Mouse (Mus musculus): Measurements from ENCODE around the gene C7. TPM values are rescaled to one million over a fixed set of nuclear protein-coding genes. Genes with fewer than 3 reads are reported as not detected.
A peak's percentile ranks its signal among the peaks of the same experiment; 100 is the strongest.
"Not testable (repeated sequence)": the region's sequence is repeated elsewhere in the genome, so short reads cannot be mapped to it uniquely, and the experiment has no call there.

C7 gene
- polyA plus RNA-seq, 1 experiment from 2014 or later: not detected

DNA sequence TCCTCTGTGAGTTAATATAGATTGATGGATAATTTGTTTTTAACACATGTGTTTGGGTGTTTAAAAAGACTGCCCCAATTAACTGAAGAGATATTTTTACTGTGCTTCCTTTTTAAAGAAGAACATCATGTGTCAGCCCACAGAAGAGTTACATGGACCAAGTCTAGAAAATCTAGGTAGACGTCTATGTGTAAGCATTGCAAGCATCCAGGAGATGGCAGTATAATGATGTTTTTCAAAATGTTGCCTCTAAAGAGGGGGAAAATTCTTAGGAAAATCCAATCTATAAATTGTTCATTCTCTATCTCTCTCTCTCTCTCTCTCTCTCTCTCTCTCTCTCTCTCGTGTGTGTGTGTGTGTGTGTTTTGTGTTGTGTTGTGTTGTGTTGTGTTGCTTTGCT, 22.6 kb upstream of the C7 start:
- Histone ChIP-seq H3K4me1 (no peaks in the 10 kb centered on the region), H3K4me3 (no peak overlapping the region), H3K27ac (no peak overlapping the region), H3K4me2 (no peak overlapping the region), H3K9me3 (replicated peaks) (no peaks in the 10 kb centered on the region), H3K36me3 (no peaks in the 10 kb centered on the region), H3K27me3 (replicated peaks) (no peaks in the 10 kb centered on the region), H3K9ac (no peak overlapping the region)
- 17% methylated on average over 2 of the region's 2 CpGs for WGBS (ENCODE audit: insufficient replicate concordance)
- no peak for ATAC-seq

- H3K4me2 ChIP-seq: no peak overlapping the region
- H3K4me1 ChIP-seq: no peaks in the 10 kb centered on the region
- H3K27ac ChIP-seq: no peak overlapping the region
- H3K9me3 ChIP-seq (replicated peaks): no peaks in the 10 kb centered on the region
- peak; percentile 35; the same call in 1 of the 2 replicates for ATAC-seq
- no peak overlapping the region for H3K9ac ChIP-seq
- no peaks in the 10 kb centered on the region for H3K36me3 ChIP-seq
- no peak overlapping the region for H3K4me3 ChIP-seq
- WGBS (ENCODE audit: insufficient replicate concordance): 44% methylated on average over 1 of the region's 1 CpGs
- no peaks in the 10 kb centered on the region for H3K27me3 ChIP-seq (replicated peaks)
Measured at GRCm38 (mm10) chr15:5081235-5081634, 17.7 kb upstream of the C7 start.

DNA sequence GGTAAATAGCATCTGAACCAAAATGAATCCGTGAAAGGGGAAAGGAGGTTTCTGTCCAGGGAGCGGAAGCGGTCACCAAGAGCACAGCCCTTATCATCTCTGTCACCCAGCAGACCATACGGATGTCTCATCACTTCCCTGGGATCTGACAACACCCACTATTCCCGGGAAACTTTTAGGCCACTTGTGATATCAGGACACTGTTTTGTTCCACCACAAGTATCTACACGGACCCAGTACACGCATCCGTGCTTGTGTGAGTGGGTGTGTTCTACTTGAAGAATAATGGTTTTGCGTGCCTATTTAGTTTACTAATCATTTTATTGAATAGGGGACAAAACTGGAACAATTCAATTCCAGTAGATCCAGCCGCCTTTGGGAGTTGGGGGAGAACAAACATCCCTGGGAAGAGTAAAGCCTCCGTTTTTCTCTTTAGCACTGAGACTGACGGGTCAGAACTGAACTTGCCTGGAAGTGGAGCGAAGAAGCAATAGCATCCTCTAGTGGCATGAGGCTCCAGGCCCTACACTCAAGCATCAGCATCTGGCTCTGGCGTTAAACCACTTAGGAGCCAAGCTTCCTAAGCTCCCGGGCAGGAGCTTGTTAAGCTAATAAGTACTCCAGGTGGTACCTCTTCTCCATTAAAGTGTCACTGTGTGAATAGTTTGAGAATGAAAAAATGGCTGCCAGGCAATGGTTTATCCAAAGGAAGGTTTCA, 5.4 kb upstream of the C7 start:
- H3K4me2 ChIP-seq: no peak overlapping the region
- H3K9ac ChIP-seq: no peak overlapping the region
- no peaks in the 10 kb centered on the region for H3K36me3 ChIP-seq
- no peak overlapping the region for H3K27ac ChIP-seq
- no peaks in the 10 kb centered on the region for H3K27me3 ChIP-seq (replicated peaks)
- no peaks in the 10 kb centered on the region for H3K4me1 ChIP-seq
- no peaks in the 10 kb centered on the region for H3K9me3 ChIP-seq (replicated peaks)
- WGBS (ENCODE audit: insufficient replicate concordance): 54% methylated on average over 15 of the region's 15 CpGs
- ATAC-seq: no peak
- no peak overlapping the region for H3K4me3 ChIP-seq

- no peak for ATAC-seq
- no peak overlapping the region for H3K4me2 ChIP-seq
- no peaks in the 10 kb centered on the region for H3K36me3 ChIP-seq
- H3K9ac ChIP-seq: no peak overlapping the region
- H3K27me3 ChIP-seq (replicated peaks): no peaks in the 10 kb centered on the region
- no peaks in the 10 kb centered on the region for H3K9me3 ChIP-seq (replicated peaks)
- WGBS (ENCODE audit: insufficient replicate concordance): 28% methylated on average over 11 of the region's 11 CpGs
- no peak overlapping the region for H3K4me3 ChIP-seq
- H3K4me1 ChIP-seq: no peaks in the 10 kb centered on the region
- H3K27ac ChIP-seq: no peak overlapping the region
Measured at GRCm38 (mm10) chr15:5045560-5046284, 17.8 kb downstream of the C7 start.

- H3K4me2 ChIP-seq: no peak overlapping the region
- 70% methylated on average over 4 of the region's 4 CpGs for WGBS (ENCODE audit: insufficient replicate concordance)
- no peak overlapping the region for H3K4me3 ChIP-seq
- no peak overlapping the region for H3K27ac ChIP-seq
- no peaks in the 10 kb centered on the region for H3K9me3 ChIP-seq (replicated peaks)
- H3K27me3 ChIP-seq (replicated peaks): no peaks in the 10 kb centered on the region
- ATAC-seq: no peak
- no peak overlapping the region for H3K9ac ChIP-seq
- H3K4me1 ChIP-seq: no peaks in the 10 kb centered on the region
- no peaks in the 10 kb centered on the region for H3K36me3 ChIP-seq
Measured at GRCm38 (mm10) chr15:5029256-5029655, 34.3 kb downstream of the C7 start.

DNA sequence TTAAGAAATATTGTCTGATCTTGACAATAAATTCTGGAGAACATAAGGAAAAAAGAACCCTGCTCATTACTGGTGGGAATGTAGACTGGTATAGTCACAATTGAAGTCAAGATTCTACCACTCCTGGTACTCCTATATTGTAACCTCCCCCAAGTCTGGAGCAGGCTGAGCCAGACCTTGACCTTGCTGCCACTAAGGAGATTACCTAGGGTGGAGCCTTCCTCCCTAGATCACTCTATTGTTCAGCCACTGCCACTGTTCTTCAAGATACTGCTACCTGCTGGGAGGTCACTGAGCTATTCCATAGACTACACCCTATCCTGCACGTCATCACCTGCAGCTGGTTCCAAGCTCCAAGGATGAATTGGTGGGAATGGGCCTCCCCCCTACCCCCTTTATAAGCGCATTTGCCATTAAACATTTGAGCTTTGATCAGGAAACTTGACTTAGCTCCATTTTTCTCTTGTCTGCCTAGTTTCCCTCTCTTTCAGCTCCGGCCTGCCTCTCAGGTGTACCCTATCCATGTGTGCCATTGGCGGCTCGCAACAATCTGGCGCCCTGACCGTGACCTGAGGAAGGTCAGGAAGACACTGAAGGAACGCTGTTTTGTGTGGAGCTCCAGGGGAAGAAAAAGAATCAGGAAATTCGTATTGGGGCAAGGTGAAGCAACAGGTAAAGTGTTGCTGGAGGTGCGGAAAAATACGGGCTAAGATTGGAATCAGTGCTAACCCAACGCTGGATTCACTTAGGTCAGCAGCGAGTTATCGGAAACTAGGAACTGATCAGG, 39.9 kb downstream of the C7 start:
- not testable (repeated sequence) for H3K9ac ChIP-seq; ATAC-seq; H3K27me3 ChIP-seq (replicated peaks); H3K27ac ChIP-seq; H3K36me3 ChIP-seq; H3K9me3 ChIP-seq (replicated peaks); H3K4me3 ChIP-seq; H3K4me1 ChIP-seq; H3K4me2 ChIP-seq
- 77% methylated on average over 14 of the region's 14 CpGs for WGBS (ENCODE audit: insufficient replicate concordance)

- Histone ChIP-seq H3K27me3 (replicated peaks) (no peaks in the 10 kb centered on the region), H3K36me3 (no peaks in the 10 kb centered on the region), H3K9ac (no peak overlapping the region), H3K9me3 (replicated peaks) (no peaks in the 10 kb centered on the region), H3K4me3 (no peak overlapping the region), H3K27ac (no peak overlapping the region), H3K4me1 (no peaks in the 10 kb centered on the region), H3K4me2 (no peak overlapping the region)
- WGBS (ENCODE audit: insufficient replicate concordance): 60% methylated on average over 11 of the region's 11 CpGs
- ATAC-seq: no peak
Measured at GRCm38 (mm10) chr15:5009644-5010107, 53.9 kb downstream of the C7 start.

DNA sequence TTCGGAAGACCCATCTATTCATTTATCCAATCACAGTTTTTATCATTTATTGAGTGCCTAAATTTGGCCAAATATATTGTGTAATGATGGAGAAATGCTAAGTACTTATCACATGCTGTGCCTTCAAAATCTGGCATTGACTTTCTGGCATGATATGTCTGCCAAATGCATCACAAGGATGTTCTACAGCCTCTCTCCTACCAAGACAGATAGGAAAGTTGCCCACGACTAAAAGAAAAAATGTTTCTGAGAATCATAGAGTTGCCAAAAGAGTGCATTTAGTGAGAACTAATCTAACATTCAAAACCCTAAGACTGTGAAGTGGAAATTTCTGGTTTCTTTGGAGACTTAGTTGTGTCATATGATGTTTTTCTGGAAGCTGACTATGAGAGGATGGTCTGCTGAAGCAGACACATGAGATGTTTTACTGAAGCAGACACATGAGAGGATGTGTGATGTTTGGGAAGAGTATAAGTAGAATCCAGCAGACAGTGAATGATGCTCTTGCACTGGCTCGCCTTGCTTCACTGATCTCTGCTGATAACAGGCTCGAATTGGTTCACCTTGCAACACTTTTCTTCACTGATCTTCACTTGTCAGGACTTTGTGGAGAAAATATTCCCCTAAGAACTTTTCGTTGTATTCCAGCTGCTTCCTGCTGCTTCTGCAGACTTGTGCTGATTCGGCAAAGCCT, 59.9 kb downstream of the C7 start:
- Histone ChIP-seq H3K9ac (no peak overlapping the region), H3K27me3 (replicated peaks) (no peaks in the 10 kb centered on the region), H3K4me1 (no peaks in the 10 kb centered on the region), H3K4me2 (no peak overlapping the region), H3K4me3 (no peak overlapping the region), H3K27ac (no peak overlapping the region), H3K9me3 (replicated peaks) (no peaks in the 10 kb centered on the region), H3K36me3 (no peaks in the 10 kb centered on the region)
- ATAC-seq: no peak
- 46% methylated on average over 6 of the region's 6 CpGs for WGBS (ENCODE audit: insufficient replicate concordance)

DNA sequence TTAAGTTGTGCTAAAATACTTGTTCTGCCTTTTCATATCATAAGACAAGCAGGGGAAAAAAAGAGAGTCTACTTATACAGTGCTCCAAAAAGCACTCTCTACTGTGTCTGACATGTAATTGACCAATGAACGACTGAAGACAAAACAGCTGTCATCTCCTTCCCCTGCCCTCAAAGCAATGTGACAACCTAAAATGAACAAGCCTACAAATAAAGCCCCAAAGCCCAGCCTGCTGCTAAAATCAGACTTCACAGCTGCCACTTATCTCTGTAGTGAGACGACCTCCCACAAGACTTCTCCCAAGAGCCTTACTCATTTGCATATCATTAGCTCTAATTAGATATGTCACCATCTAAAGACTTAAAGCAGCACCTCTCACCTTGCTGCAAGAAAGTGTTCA, 60.6 kb downstream of the C7 start:
- Histone ChIP-seq H3K4me3 (no peak overlapping the region), H3K4me1 (no peaks in the 10 kb centered on the region), H3K9me3 (replicated peaks) (no peaks in the 10 kb centered on the region), H3K27me3 (replicated peaks) (no peaks in the 10 kb centered on the region), H3K27ac (no peak overlapping the region), H3K4me2 (no peak overlapping the region), H3K9ac (no peak overlapping the region), H3K36me3 (no peaks in the 10 kb centered on the region)
- ATAC-seq: no peak
- 34% methylated on average over 2 of the region's 2 CpGs for WGBS (ENCODE audit: insufficient replicate concordance)

DNA sequence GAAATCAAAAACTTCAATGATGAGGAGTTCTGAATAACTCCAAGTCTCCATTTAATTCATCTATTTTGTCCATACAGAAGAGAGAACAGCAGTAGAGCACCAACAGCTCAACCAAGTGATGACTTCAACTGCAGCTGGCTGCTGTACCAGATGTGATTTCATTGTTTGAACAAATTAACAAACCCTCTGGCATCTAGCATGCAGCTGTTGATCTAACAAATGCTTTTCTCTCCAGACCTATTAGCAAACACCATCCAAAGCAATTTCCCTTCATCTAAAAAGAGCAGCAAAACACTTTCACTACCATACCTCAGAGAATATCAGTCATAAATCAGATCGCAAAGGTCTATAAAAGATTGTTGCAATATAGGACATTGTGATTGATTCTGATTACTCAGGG, 90.2 kb downstream of the C7 start:
- Histone ChIP-seq H3K4me1 (no peaks in the 10 kb centered on the region), H3K27me3 (replicated peaks) (no peaks in the 10 kb centered on the region), H3K27ac (no peak overlapping the region), H3K4me2 (no peak overlapping the region), H3K4me3 (no peak overlapping the region), H3K9ac (no peak overlapping the region), H3K9me3 (replicated peaks) (no peaks in the 10 kb centered on the region), H3K36me3 (no peaks in the 10 kb centered on the region)
- 77% methylated on average over 1 of the region's 1 CpGs for WGBS (ENCODE audit: insufficient replicate concordance)
- no peak for ATAC-seq
